Mouse (Mus musculus) megakaryocyte, embryonic 14.5 days (primary cell): Measurements from ENCODE around the gene Sdf2.

Source experiments
- FLI1 ChIP-seq: IDR thresholded peaks from 2 replicates; pipeline ENCODE4 v1.6.1; 2012; ENCODE audit warnings: low read length, inconsistent platforms, mixed read lengths
- GATA1 ChIP-seq: IDR thresholded peaks from 3 replicates; pipeline ENCODE4 v1.6.1; 2012; ENCODE audit warnings: mixed read lengths, low read length, inconsistent platforms, borderline replicate concordance

DNA sequence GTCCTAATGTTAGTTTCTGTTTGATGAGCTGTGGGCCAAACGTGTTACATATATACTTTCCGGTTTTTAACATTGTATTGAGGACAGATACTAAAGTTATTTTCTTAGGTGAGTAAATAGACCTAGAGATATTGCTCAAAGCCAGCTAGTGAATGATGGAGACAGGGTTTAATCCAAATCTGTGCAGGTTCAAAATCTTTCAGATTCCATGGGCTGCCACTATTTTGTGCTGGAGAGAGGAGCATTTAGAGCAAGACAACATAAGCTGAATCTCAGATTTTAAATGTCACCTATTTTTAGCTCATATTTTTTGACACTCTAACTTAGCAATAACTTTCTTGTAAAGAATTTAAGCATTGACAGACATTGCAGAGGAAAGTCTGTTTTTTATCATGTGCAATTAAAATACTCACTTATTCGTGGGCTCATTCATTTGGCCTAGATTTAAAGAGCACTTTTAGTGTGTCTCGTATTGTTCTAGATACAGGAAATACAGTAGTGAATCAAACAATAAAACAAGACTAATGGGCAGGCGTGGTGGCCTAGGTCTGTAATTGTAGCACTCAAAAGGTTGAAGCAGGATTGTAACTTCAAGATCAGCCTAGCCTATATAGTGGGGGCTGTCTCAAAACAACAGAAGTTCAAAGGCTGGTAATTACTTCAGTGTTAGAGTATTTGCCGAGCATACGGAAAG lies 919 bp downstream of the Sdf2 start:
- TF ChIP-seq GATA1: no peak
- TF ChIP-seq FLI1: no peak
